11 mouse cellular contexts compared by ENCODE assay signal in genomic region chr2:18051026-18051830, GRCm38 (mm10). TPM values are rescaled to one million over a fixed set of nuclear protein-coding genes. Genes with fewer than 3 reads are reported as not detected.
A peak's percentile ranks its signal among the peaks of the same experiment; 100 is the strongest.
DNase-seq lines count a peak whose midpoint lies in the region; ATAC-seq and TF ChIP-seq lines count a peak whose summit lies in the region.
"Had no signal": no experiment of that assay in that cellular context is flagged by ENCODE, and none has a peak within 500 bp of the region (broad histone marks: within the 10 kb centered on the region; RNA-seq: fewer than 3 reads in every experiment).

No protein-coding gene starts in this region.

- no peaks in the 10 kb centered on the region for H3K36me3 ChIP-seq in heart, embryonic 13.5 days
- no peaks in the 10 kb centered on the region for H3K36me3 ChIP-seq in embryonic facial prominence, embryonic 14.5 days (ENCODE audit: control insufficient read depth, insufficient read depth, low read length)
- H3K36me3 ChIP-seq in intestine, embryonic 14.5 days (ENCODE audit: control insufficient read depth, insufficient read depth, low read length) = no peaks in the 10 kb centered on the region
- H3K36me3 ChIP-seq in midbrain, postnatal 0 days (ENCODE audit: insufficient read depth, low read length) = no peaks in the 10 kb centered on the region

- peak overlapping the region; percentile 93 for H3K4me2 ChIP-seq in heart, embryonic 13.5 days
- peak overlapping the region; percentile 89 for H3K4me2 ChIP-seq in embryonic facial prominence, embryonic 14.5 days (ENCODE audit: low read depth, low read length)
- H3K4me2 ChIP-seq in intestine, embryonic 14.5 days (ENCODE audit: low read length) = peak overlapping the region; percentile 85
- H3K4me2 ChIP-seq in midbrain, postnatal 0 days (ENCODE audit: low read depth, low read length, poor library complexity, severe bottlenecking) = peak overlapping the region; percentile 80

- no peaks in the 10 kb centered on the region for H3K9me3 ChIP-seq in heart, embryonic 13.5 days
- no peaks in the 10 kb centered on the region for H3K9me3 ChIP-seq in embryonic facial prominence, embryonic 14.5 days (ENCODE audit: control insufficient read depth, low read length)
- no peaks in the 10 kb centered on the region for H3K9me3 ChIP-seq in intestine, embryonic 14.5 days (ENCODE audit: control insufficient read depth, low read length)
- H3K9me3 ChIP-seq in midbrain, postnatal 0 days (ENCODE audit: low read length) = no peaks in the 10 kb centered on the region

- no peak for ATAC-seq in heart, embryonic 13.5 days (ENCODE audit: extremely low read depth, insufficient number of reproducible peaks, low FRiP score, low TSS enrichment)
- ATAC-seq in embryonic facial prominence, embryonic 14.5 days (ENCODE audit: low read depth) = no peak
- ATAC-seq in intestine, embryonic 14.5 days (replicated peaks; ENCODE audit: low FRiP score, low TSS enrichment, low read depth) = no peak
- no peak for ATAC-seq in midbrain, postnatal 0 days (ENCODE audit: low FRiP score)
- no peak for ATAC-seq in megakaryocyte progenitor cell, adult 5-6 weeks (replicated peaks; ENCODE audit: poor library complexity)

- intact Hi-C loops in heart, postnatal 14 days (cut with DNase I) = no loop called here

- peak overlapping the region; percentile 100 for H3K27ac ChIP-seq in heart, embryonic 13.5 days (replicated peaks)
- peak overlapping the region; percentile 99 for H3K27ac ChIP-seq in embryonic facial prominence, embryonic 14.5 days (replicated peaks; ENCODE audit: low read depth, low read length)
- H3K27ac ChIP-seq in intestine, embryonic 14.5 days (ENCODE audit: low read depth) = 0 out of 2 replicates have a peak overlapping the region, but pooled peaks have one; percentile 54
- H3K27ac ChIP-seq in midbrain, postnatal 0 days (ENCODE audit: low read depth, low read length) = peak overlapping the region; percentile 19; the same call in 1 of the 2 replicates

- WGBS in heart, embryonic 13.5 days = 32% methylated on average over 11 of the region's 11 CpGs
- 20% methylated on average over 11 of the region's 11 CpGs for WGBS in embryonic facial prominence, embryonic 14.5 days
- WGBS in intestine, embryonic 14.5 days = 38% methylated on average over 11 of the region's 11 CpGs
- 23% methylated on average over 11 of the region's 11 CpGs for WGBS in midbrain, postnatal 0 days

- H3K4me3 ChIP-seq in heart, embryonic 13.5 days = peak overlapping the region; percentile 98
- peak overlapping the region; percentile 91 for H3K4me3 ChIP-seq in embryonic facial prominence, embryonic 14.5 days (ENCODE audit: low read depth, low read length)
- no peak overlapping the region for H3K4me3 ChIP-seq in intestine, embryonic 14.5 days (ENCODE audit: low read depth, low read length)
- H3K4me3 ChIP-seq in midbrain, postnatal 0 days (ENCODE audit: low read depth, low read length) = 0 out of 2 replicates have a peak overlapping the region, but pooled peaks have one; percentile 1

- DNase-seq in heart, postnatal 14 days = no peak
- DNase-seq in embryonic facial prominence, embryonic 14.5 days (ENCODE audit: low spot score) = no peak
- no peak for DNase-seq in intestine, embryonic 14.5 days (ENCODE audit: low spot score)
- no peak for DNase-seq in midbrain, postnatal 0 days (ENCODE audit: low spot score)
- DNase-seq in frontal cortex, postnatal 25 days (ENCODE audit: low spot score in 2 of 2) = no peak
- DNase-seq in thymus, postnatal 25 days = no peak
- DNase-seq: adrenal gland, postnatal 36 days; thymus, postnatal 14 days had no signal

- H3K9ac ChIP-seq in heart, embryonic 13.5 days = peak overlapping the region; percentile 100
- H3K9ac ChIP-seq in embryonic facial prominence, embryonic 14.5 days (ENCODE audit: low read depth, low read length) = peak overlapping the region; percentile 100
- H3K9ac ChIP-seq in intestine, embryonic 14.5 days (ENCODE audit: low read length) = 0 out of 2 replicates have a peak overlapping the region, but pooled peaks have one; percentile 25
- H3K9ac ChIP-seq in midbrain, postnatal 0 days (replicated peaks; ENCODE audit: low read length, poor library complexity, severe bottlenecking) = no peak overlapping the region

- no peak for TF ChIP-seq CTCF in midbrain, postnatal 0 days (IDR thresholded peaks at IDR 0.05)

- H3K27me3 ChIP-seq in heart, embryonic 13.5 days (replicated peaks) = no peaks in the 10 kb centered on the region
- no peaks in the 10 kb centered on the region for H3K27me3 ChIP-seq in embryonic facial prominence, embryonic 14.5 days (replicated peaks; ENCODE audit: control insufficient read depth, insufficient read depth, low read length)
- no peaks in the 10 kb centered on the region for H3K27me3 ChIP-seq in intestine, embryonic 14.5 days (replicated peaks; ENCODE audit: control insufficient read depth, insufficient read depth, low read length)
- H3K27me3 ChIP-seq in midbrain, postnatal 0 days (ENCODE audit: insufficient read depth, low read length) = no peaks in the 10 kb centered on the region

- peaks cover 46% of the 10 kb centered on the region for H3K4me1 ChIP-seq in heart, embryonic 13.5 days
- peaks cover 38% of the 10 kb centered on the region for H3K4me1 ChIP-seq in embryonic facial prominence, embryonic 14.5 days (ENCODE audit: control insufficient read depth, insufficient read depth, low read length)
- H3K4me1 ChIP-seq in intestine, embryonic 14.5 days (replicated peaks; ENCODE audit: control insufficient read depth, insufficient read depth, low read length) = peaks cover 42% of the 10 kb centered on the region
- peaks cover 8% of the 10 kb centered on the region; the same call in 1 of the 2 replicates for H3K4me1 ChIP-seq in midbrain, postnatal 0 days (ENCODE audit: insufficient read depth, low read length)

RNA-seq across cellular contexts. Expression of gene Skida1, which starts 2.4 kb away (rescaled TPM):
- 5.5 and 6.6 TPM in 2 replicates for polyA plus RNA-seq in heart, embryonic 13.5 days (2015; fragmentation: Nextera tagmentation; extraction: Ambion mirVana)
- 1 to 10 TPM; 3.3 to 4.8 TPM for total RNA-seq in heart, postnatal 14 days (2021)
- polyA plus RNA-seq in embryonic facial prominence, embryonic 14.5 days (2014; fragmentation: Nextera tagmentation; extraction: Ambion mirVana) = 4.0 and 5.8 TPM in 2 replicates
- polyA plus RNA-seq in intestine, embryonic 14.5 days (2014; fragmentation: Nextera tagmentation; extraction: Ambion mirVana) = 3.3 and 3.8 TPM in 2 replicates
- total RNA-seq in midbrain, postnatal 0 days (2014; rRNA removed) = 12.1 and 12.4 TPM in 2 replicates
- polyA plus RNA-seq in midbrain, postnatal 0 days (2015; fragmentation: Nextera tagmentation; extraction: Ambion mirVana) = 3.5 and 4.3 TPM in 2 replicates
- total RNA-seq in megakaryocyte progenitor cell, adult 5-6 weeks (2015) = not detected in 2 replicates
- total RNA-seq in megakaryocyte progenitor cell, adult 5-6 weeks (2017) = 0.14 TPM in 1 of 2 replicates, not detected in the other
- total RNA-seq: monocyte, adult 5-6 weeks had no signal

RNA-seq across cellular contexts. Expression of gene Mllt10, which starts 3.8 kb away (rescaled TPM):
- polyA plus RNA-seq in heart, embryonic 13.5 days (2015; fragmentation: Nextera tagmentation; extraction: Ambion mirVana) = 32.5 and 42.5 TPM in 2 replicates
- 10 to 100 TPM; 41.6 to 42.5 TPM for total RNA-seq in heart, postnatal 14 days (2021)
- 27.4 and 32.1 TPM in 2 replicates for polyA plus RNA-seq in embryonic facial prominence, embryonic 14.5 days (2014; fragmentation: Nextera tagmentation; extraction: Ambion mirVana)
- polyA plus RNA-seq in intestine, embryonic 14.5 days (2014; fragmentation: Nextera tagmentation; extraction: Ambion mirVana) = 36.4 and 40.2 TPM in 2 replicates
- total RNA-seq in midbrain, postnatal 0 days (2014; rRNA removed) = 22.7 and 96.5 TPM in 2 replicates
- 23.9 and 28.9 TPM in 2 replicates for polyA plus RNA-seq in midbrain, postnatal 0 days (2015; fragmentation: Nextera tagmentation; extraction: Ambion mirVana)
- total RNA-seq in megakaryocyte progenitor cell, adult 5-6 weeks (2015) = 62.3 and 96.1 TPM in 2 replicates
- total RNA-seq in megakaryocyte progenitor cell, adult 5-6 weeks (2017) = 41.4 and 57.9 TPM in 2 replicates

RNA-seq across cellular contexts. Expression of gene A930004D18Rik, which starts 13.7 kb away (rescaled TPM):
- 11.3 and 12.0 TPM in 2 replicates for polyA plus RNA-seq in heart, embryonic 13.5 days (2015; fragmentation: Nextera tagmentation; extraction: Ambion mirVana)
- 1 to 10 TPM; 3.1 to 4.0 TPM for total RNA-seq in heart, postnatal 14 days (2021)
- 6.9 and 9.1 TPM in 2 replicates for polyA plus RNA-seq in embryonic facial prominence, embryonic 14.5 days (2014; fragmentation: Nextera tagmentation; extraction: Ambion mirVana)
- 11.5 and 13.3 TPM in 2 replicates for polyA plus RNA-seq in intestine, embryonic 14.5 days (2014; fragmentation: Nextera tagmentation; extraction: Ambion mirVana)
- total RNA-seq in midbrain, postnatal 0 days (2014; rRNA removed) = 2.4 and 3.6 TPM in 2 replicates
- polyA plus RNA-seq in midbrain, postnatal 0 days (2015; fragmentation: Nextera tagmentation; extraction: Ambion mirVana) = 9.7 and 10.3 TPM in 2 replicates
- total RNA-seq in megakaryocyte progenitor cell, adult 5-6 weeks (2015) = not detected in 2 replicates
- total RNA-seq in megakaryocyte progenitor cell, adult 5-6 weeks (2017) = not detected in 2 replicates

RNA-seq across cellular contexts. Expression of gene H2al2a, which starts 54.5 kb away (rescaled TPM):
- not detected in 2 replicates for polyA plus RNA-seq in heart, embryonic 13.5 days (2015; fragmentation: Nextera tagmentation; extraction: Ambion mirVana)
- not detected for total RNA-seq in heart, postnatal 14 days (2021)
- polyA plus RNA-seq in embryonic facial prominence, embryonic 14.5 days (2014; fragmentation: Nextera tagmentation; extraction: Ambion mirVana) = not detected in 2 replicates
- polyA plus RNA-seq in intestine, embryonic 14.5 days (2014; fragmentation: Nextera tagmentation; extraction: Ambion mirVana) = not detected in 2 replicates
- not detected in 2 replicates for total RNA-seq in midbrain, postnatal 0 days (2014; rRNA removed)
- polyA plus RNA-seq in midbrain, postnatal 0 days (2015; fragmentation: Nextera tagmentation; extraction: Ambion mirVana) = not detected in 2 replicates
- not detected in 2 replicates for total RNA-seq in megakaryocyte progenitor cell, adult 5-6 weeks (2015)
- not detected in 2 replicates for total RNA-seq in megakaryocyte progenitor cell, adult 5-6 weeks (2017)
- total RNA-seq: adrenal gland, postnatal 36 days had no signal

Comparison
In these comparisons a context has a peak if more than half of its experiments do, and no peak if none do; other contexts are left out.
1. H3K27ac ChIP-seq: peak in every context shown above with its lines; median percentile 100 in heart, embryonic 13.5 days; 99 in embryonic facial prominence, embryonic 14.5 days; 54 in intestine, embryonic 14.5 days; 19 in midbrain, postnatal 0 days.